In the genomic region with DNA sequence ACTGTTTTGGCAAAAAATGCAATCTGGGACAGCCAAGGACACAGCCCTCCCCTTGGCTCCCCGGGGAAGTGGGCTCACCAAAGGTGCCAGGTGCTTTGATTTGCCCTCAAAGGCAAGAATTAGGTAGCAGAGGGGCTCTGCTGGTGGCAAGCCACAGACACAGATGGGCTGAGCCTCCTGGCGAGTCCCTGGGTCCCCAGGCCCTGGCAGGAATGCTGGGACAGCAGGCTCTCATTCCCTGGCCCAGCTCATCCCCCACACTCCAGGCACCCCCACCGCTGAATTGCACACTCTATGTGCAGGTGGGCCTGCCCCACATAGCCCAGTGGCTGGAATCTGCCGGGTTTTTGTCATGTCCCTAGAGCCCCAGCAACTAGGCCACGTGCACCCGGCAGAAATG, we compare ENCODE assay signal across 12 mouse cellular contexts.
DNase-seq lines count a peak whose midpoint lies in the region; ATAC-seq lines count a peak whose summit lies in the region.
"Had no signal": no experiment of that assay in that cellular context is flagged by ENCODE, and none has a peak within 500 bp of the region (broad histone marks: within the 10 kb centered on the region; RNA-seq: fewer than 3 reads in every experiment).

No protein-coding gene starts in this region.

- H3K4me1 ChIP-seq in forebrain, embryonic 10.5 days: peaks cover 92% of the 10 kb centered on the region
- H3K4me1 ChIP-seq in forebrain, embryonic 11.5 days (replicated peaks; ENCODE audit: control insufficient read depth, insufficient read depth, low read length): peaks cover 31% of the 10 kb centered on the region
- H3K4me1 ChIP-seq in hindbrain, embryonic 10.5 days (replicated peaks): peaks cover 99% of the 10 kb centered on the region
- H3K4me1 ChIP-seq in midbrain, embryonic 16.5 days (ENCODE audit: control insufficient read depth, insufficient read depth, low read length): peaks cover 70% of the 10 kb centered on the region
- H3K4me1 ChIP-seq in liver, embryonic 12.5 days: peaks cover 15% of the 10 kb centered on the region

- no peak for DNase-seq in forebrain, embryonic 10.5 days (ENCODE audit: extremely low spot score, low spot score)
- no peak for DNase-seq in forebrain, embryonic 11.5 days (ENCODE audit: low spot score)
- DNase-seq in cerebellum, adult 9-10 months: peak; percentile 76
- no peak for DNase-seq in hindbrain, embryonic 10.5 days (ENCODE audit: low spot score)
- no peak for DNase-seq in gastrocnemius, postnatal 25 days
- no peak for DNase-seq in ovary, postnatal 14 days (ENCODE audit: low spot score)
- DNase-seq: gastrocnemius, adult 2 months; kidney, adult 8-10 months; layer of hippocampus, adult 9-11 months had no signal

- H3K36me3 ChIP-seq in forebrain, embryonic 10.5 days (replicated peaks): peaks cover 39% of the 10 kb centered on the region
- H3K36me3 ChIP-seq in forebrain, embryonic 11.5 days (ENCODE audit: control insufficient read depth, insufficient read depth, low read length): no peaks in the 10 kb centered on the region
- peaks cover 37% of the 10 kb centered on the region for H3K36me3 ChIP-seq in hindbrain, embryonic 10.5 days
- H3K36me3 ChIP-seq in midbrain, embryonic 16.5 days (ENCODE audit: control insufficient read depth, insufficient read depth, low read length): no peaks in the 10 kb centered on the region
- H3K36me3 ChIP-seq in liver, embryonic 12.5 days: no peaks in the 10 kb centered on the region

- H3K27ac ChIP-seq in forebrain, embryonic 10.5 days: peak overlapping the region; percentile 83
- no peak overlapping the region for H3K27ac ChIP-seq in forebrain, embryonic 11.5 days (ENCODE audit: low read depth, low read length)
- H3K27ac ChIP-seq in hindbrain, embryonic 10.5 days: peak overlapping the region; percentile 89
- peak overlapping the region; percentile 79 for H3K27ac ChIP-seq in midbrain, embryonic 16.5 days (ENCODE audit: low read length)
- H3K27ac ChIP-seq in liver, embryonic 12.5 days: no peak overlapping the region
- H3K27ac ChIP-seq: gastrocnemius, adult 2 months had no signal

- ATAC-seq in forebrain, embryonic 11.5 days (replicated peaks; ENCODE audit: low FRiP score): no peak
- no peak for ATAC-seq in midbrain, embryonic 16.5 days
- ATAC-seq in liver, embryonic 12.5 days: no peak

- no peak overlapping the region for H3K4me3 ChIP-seq in forebrain, embryonic 10.5 days
- H3K4me3 ChIP-seq in forebrain, embryonic 11.5 days (ENCODE audit: low read depth, low read length): no peak overlapping the region
- no peak overlapping the region for H3K4me3 ChIP-seq in hindbrain, embryonic 10.5 days
- H3K4me3 ChIP-seq in midbrain, embryonic 16.5 days (ENCODE audit: low read depth, low read length): no peak overlapping the region
- no peak overlapping the region for H3K4me3 ChIP-seq in liver, embryonic 12.5 days
- H3K4me3 ChIP-seq: gastrocnemius, adult 2 months; myocyte had no signal

- H3K27me3 ChIP-seq in forebrain, embryonic 10.5 days (ENCODE audit: poor library complexity, severe bottlenecking): no peaks in the 10 kb centered on the region
- no peaks in the 10 kb centered on the region for H3K27me3 ChIP-seq in forebrain, embryonic 11.5 days (ENCODE audit: control insufficient read depth, insufficient read depth, low read length)
- no peaks in the 10 kb centered on the region for H3K27me3 ChIP-seq in hindbrain, embryonic 10.5 days (ENCODE audit: insufficient read depth, poor library complexity, severe bottlenecking)
- no peaks in the 10 kb centered on the region for H3K27me3 ChIP-seq in midbrain, embryonic 16.5 days (ENCODE audit: control insufficient read depth, insufficient read depth, low read depth, low read length)
- H3K27me3 ChIP-seq in liver, embryonic 12.5 days (replicated peaks): no peaks in the 10 kb centered on the region

- WGBS in forebrain, embryonic 10.5 days: 74% methylated on average over 6 of the region's 6 CpGs
- WGBS in forebrain, embryonic 11.5 days: 65% methylated on average over 6 of the region's 6 CpGs
- 71% methylated on average over 6 of the region's 6 CpGs for WGBS in hindbrain, embryonic 10.5 days
- 41% methylated on average over 6 of the region's 6 CpGs for WGBS in midbrain, embryonic 16.5 days
- WGBS in liver, embryonic 12.5 days (ENCODE audit: insufficient replicate concordance): 54% methylated on average over 6 of the region's 6 CpGs

- no peak overlapping the region for H3K9ac ChIP-seq in forebrain, embryonic 11.5 days (ENCODE audit: low read length)
- 0 out of 2 replicates have a peak overlapping the region, but pooled peaks have one; percentile 18 for H3K9ac ChIP-seq in midbrain, embryonic 16.5 days (ENCODE audit: low read depth, low read length)
- no peak overlapping the region for H3K9ac ChIP-seq in liver, embryonic 12.5 days

- no peak overlapping the region for H3K4me2 ChIP-seq in forebrain, embryonic 11.5 days (ENCODE audit: low read depth, low read length, severe bottlenecking)
- H3K4me2 ChIP-seq in midbrain, embryonic 16.5 days (ENCODE audit: low read length): no peak overlapping the region
- no peak overlapping the region for H3K4me2 ChIP-seq in liver, embryonic 12.5 days

- no peaks in the 10 kb centered on the region for H3K9me3 ChIP-seq in forebrain, embryonic 10.5 days
- no peaks in the 10 kb centered on the region for H3K9me3 ChIP-seq in forebrain, embryonic 11.5 days (ENCODE audit: control insufficient read depth, low read length)
- H3K9me3 ChIP-seq in hindbrain, embryonic 10.5 days: no peaks in the 10 kb centered on the region
- H3K9me3 ChIP-seq in midbrain, embryonic 16.5 days (replicated peaks; ENCODE audit: control insufficient read depth, low read length, poor library complexity, severe bottlenecking): no peaks in the 10 kb centered on the region
- H3K9me3 ChIP-seq in liver, embryonic 12.5 days (replicated peaks): no peaks in the 10 kb centered on the region

Comparison
In these comparisons a context has a peak if more than half of its experiments do, and no peak if none do; other contexts are left out.
1. H3K27ac ChIP-seq: peak in forebrain, embryonic 10.5 days (single experiment), hindbrain, embryonic 10.5 days (single experiment) and midbrain, embryonic 16.5 days (single experiment); none in forebrain, embryonic 11.5 days (single experiment) and liver, embryonic 12.5 days (single experiment).